ENCODE assay signal across 16 mouse cellular contexts in genomic region chr12:99399575-99399974, GRCm38 (mm10).
"Had no signal": no experiment of that assay in that cellular context is flagged by ENCODE, and none has a peak within 500 bp of the region (broad histone marks: within the 10 kb centered on the region; RNA-seq: fewer than 3 reads in every experiment).

No protein-coding gene starts in this region.

- H3K27me3 ChIP-seq: neural tube, embryonic 12.5 days; neural tube, embryonic 13.5 days; neural tube, embryonic 15.5 days; stomach, embryonic 15.5 days had no signal

- DNase-seq: retina, postnatal 1 day; right cerebral cortex, adult 18-20 months; right cerebral cortex, postnatal 14 days; right cerebral cortex, postnatal 25 days; right cerebral cortex, postnatal 4 days; spleen, adult 18-20 months; thymus, adult 18-20 months; thymus, adult 2 months; thymus, postnatal 14 days; thymus, postnatal 25 days; thymus, postnatal 36 days; thymus, postnatal 4 days had no signal

- H3K36me3 ChIP-seq: neural tube, embryonic 12.5 days; neural tube, embryonic 13.5 days; neural tube, embryonic 15.5 days; stomach, embryonic 15.5 days had no signal
